8 mouse cellular contexts compared by ENCODE assay signal in genomic region chr8:126661511-126662142, GRCm38 (mm10).
DNase-seq lines count a peak whose midpoint lies in the region; ATAC-seq lines count a peak whose summit lies in the region.

No protein-coding gene starts in this region.

- no peak for DNase-seq in kidney, adult 11 months
- peak; percentile 70 to 76 for DNase-seq in adrenal gland, postnatal 36 days
- no peak for DNase-seq in heart, embryonic 10.5 days (ENCODE audit: low spot score)

- H3K4me3 ChIP-seq in kidney, embryonic 15.5 days (replicated peaks), result no peak overlapping the region
- H3K4me3 ChIP-seq in heart, embryonic 10.5 days, result peak overlapping the region; percentile 42; the same call in 1 of the 2 replicates
- H3K4me3 ChIP-seq in limb, embryonic 13.5 days, result no peak overlapping the region
- H3K4me3 ChIP-seq in stomach, embryonic 14.5 days (ENCODE audit: low read depth, low read length), result no peak overlapping the region

- 31% methylated on average over 14 of the region's 14 CpGs for WGBS in kidney, embryonic 15.5 days
- WGBS in heart, embryonic 10.5 days, result 48% methylated on average over 14 of the region's 14 CpGs
- WGBS in limb, embryonic 13.5 days, result 33% methylated on average over 14 of the region's 14 CpGs
- WGBS in stomach, embryonic 14.5 days, result 19% methylated on average over 14 of the region's 14 CpGs

- H3K9ac ChIP-seq in kidney, embryonic 15.5 days, result no peak overlapping the region
- peak overlapping the region; percentile 43; the same call in 1 of the 2 replicates for H3K9ac ChIP-seq in limb, embryonic 13.5 days
- H3K9ac ChIP-seq in stomach, embryonic 14.5 days (replicated peaks; ENCODE audit: low read depth, low read length), result no peak overlapping the region; the same call in 1 of the 2 replicates

- H3K4me2 ChIP-seq in kidney, embryonic 15.5 days, result peak overlapping the region; percentile 50
- peak overlapping the region; percentile 43 for H3K4me2 ChIP-seq in limb, embryonic 13.5 days (replicated peaks)
- H3K4me2 ChIP-seq in stomach, embryonic 14.5 days (replicated peaks; ENCODE audit: low read depth, low read length), result peak overlapping the region; percentile 32; the same call in 1 of the 2 replicates

- H3K9me3 ChIP-seq in kidney, embryonic 15.5 days (replicated peaks), result no peaks in the 10 kb centered on the region
- no peaks in the 10 kb centered on the region for H3K9me3 ChIP-seq in heart, embryonic 10.5 days
- H3K9me3 ChIP-seq in limb, embryonic 13.5 days, result no peaks in the 10 kb centered on the region
- no peaks in the 10 kb centered on the region for H3K9me3 ChIP-seq in stomach, embryonic 14.5 days (ENCODE audit: control insufficient read depth, low read depth, low read length)

- peak overlapping the region; percentile 98 for H3K27ac ChIP-seq in kidney, embryonic 15.5 days
- H3K27ac ChIP-seq in heart, embryonic 10.5 days, result peak overlapping the region; percentile 97
- peak overlapping the region; percentile 85; the same call in 1 of the 2 replicates for H3K27ac ChIP-seq in limb, embryonic 13.5 days
- peak overlapping the region; percentile 96 for H3K27ac ChIP-seq in stomach, embryonic 14.5 days (ENCODE audit: low read length)

- ATAC-seq in kidney, embryonic 15.5 days (replicated peaks; ENCODE audit: low FRiP score), result no peak
- ATAC-seq in limb, embryonic 13.5 days (ENCODE audit: low FRiP score, low read depth), result no peak
- no peak for ATAC-seq in stomach, embryonic 14.5 days (ENCODE audit: insufficient number of reproducible peaks, insufficient read depth, low FRiP score, low read depth)
- no peak for ATAC-seq in granulocyte monocyte progenitor cell, adult 5-6 weeks (replicated peaks; ENCODE audit: poor library complexity, severe bottlenecking)
- ATAC-seq in frontal cortex, adult (ENCODE audit: low TSS enrichment), result no peak

- H3K36me3 ChIP-seq in kidney, embryonic 15.5 days, result no peaks in the 10 kb centered on the region
- no peaks in the 10 kb centered on the region for H3K36me3 ChIP-seq in heart, embryonic 10.5 days
- H3K36me3 ChIP-seq in limb, embryonic 13.5 days, result no peaks in the 10 kb centered on the region
- H3K36me3 ChIP-seq in stomach, embryonic 14.5 days (ENCODE audit: control insufficient read depth, insufficient read depth, low read length), result no peaks in the 10 kb centered on the region

- H3K27me3 ChIP-seq in kidney, embryonic 15.5 days, result no peaks in the 10 kb centered on the region
- H3K27me3 ChIP-seq in heart, embryonic 10.5 days (ENCODE audit: insufficient read depth, poor library complexity, severe bottlenecking), result no peaks in the 10 kb centered on the region
- H3K27me3 ChIP-seq in limb, embryonic 13.5 days, result no peaks in the 10 kb centered on the region
- H3K27me3 ChIP-seq in stomach, embryonic 14.5 days (ENCODE audit: control insufficient read depth, insufficient read depth, low read length), result no peaks in the 10 kb centered on the region

- H3K4me1 ChIP-seq in kidney, embryonic 15.5 days, result peaks cover 86% of the 10 kb centered on the region
- peaks cover 73% of the 10 kb centered on the region for H3K4me1 ChIP-seq in heart, embryonic 10.5 days
- peaks cover 75% of the 10 kb centered on the region for H3K4me1 ChIP-seq in limb, embryonic 13.5 days
- peaks cover 64% of the 10 kb centered on the region for H3K4me1 ChIP-seq in stomach, embryonic 14.5 days (ENCODE audit: control insufficient read depth, insufficient read depth, low read length)

Comparison
In these comparisons a context has a peak if more than half of its experiments do, and no peak if none do; other contexts are left out.
1. DNase-seq: peak in adrenal gland, postnatal 36 days (2 of 2); none in kidney, adult 11 months (single experiment) and heart, embryonic 10.5 days (single experiment).
2. Peak in every context shown above with its lines, with median percentiles within 50 percentile points of each other: H3K27ac ChIP-seq and H3K4me2 ChIP-seq.